Comparison of ENCODE assay signal across 10 mouse cellular contexts in the genomic region with DNA sequence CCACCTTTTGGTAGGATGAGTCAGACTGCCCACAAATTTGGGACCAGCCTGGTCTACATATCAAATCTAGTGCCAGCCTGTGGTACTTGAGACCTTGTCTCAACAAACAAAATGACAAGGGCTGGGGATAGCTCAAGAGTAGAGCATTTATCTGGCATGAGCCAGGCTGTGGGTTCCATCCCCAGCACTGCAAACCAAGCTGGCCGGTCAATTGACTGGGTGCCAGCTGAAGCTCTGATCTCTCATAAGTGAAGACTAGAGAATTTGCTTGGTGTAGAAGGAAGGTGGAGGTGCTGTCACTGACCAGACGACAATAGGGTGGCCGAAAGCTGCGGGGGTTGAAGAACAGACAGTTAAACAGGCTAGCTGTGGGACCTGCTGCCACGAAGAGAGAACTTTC. TPM values are rescaled to one million over a fixed set of nuclear protein-coding genes. Genes with fewer than 3 reads are reported as not detected.
DNase-seq lines count a peak whose midpoint lies in the region; ATAC-seq lines count a peak whose summit lies in the region.
"Had no signal": no experiment of that assay in that cellular context is flagged by ENCODE, and none has a peak within 500 bp of the region (broad histone marks: within the 10 kb centered on the region; RNA-seq: fewer than 3 reads in every experiment).

No protein-coding gene starts in this region.

- 46% methylated on average over 5 of the region's 5 CpGs for WGBS in forebrain, embryonic 12.5 days
- 59% methylated on average over 5 of the region's 5 CpGs for WGBS in liver, embryonic 13.5 days (ENCODE audit: insufficient replicate concordance)

- intact Hi-C loops in left cerebral cortex, postnatal 4 days (cut with DNase I), result no loop called here

- no peaks in the 10 kb centered on the region for H3K36me3 ChIP-seq in forebrain, embryonic 12.5 days (replicated peaks)
- no peaks in the 10 kb centered on the region for H3K36me3 ChIP-seq in liver, embryonic 13.5 days

- no peaks in the 10 kb centered on the region for H3K9me3 ChIP-seq in forebrain, embryonic 12.5 days
- no peaks in the 10 kb centered on the region for H3K9me3 ChIP-seq in liver, embryonic 13.5 days (replicated peaks)

- DNase-seq in cerebellum, adult 9-11 months, result peak; percentile 13
- no peak for DNase-seq in cerebellum, postnatal 4 days (ENCODE audit: low spot score in 2 of 2)
- peak; percentile 37 for DNase-seq in left cerebral cortex, postnatal 4 days
- DNase-seq in left cerebral cortex, adult 9 months (ENCODE audit: low spot score in 2 of 2), result no peak
- no peak for DNase-seq in liver, embryonic 13.5 days
- no peak for DNase-seq in lung, postnatal 14 days
- DNase-seq in kidney, postnatal 14 days, result no peak
- DNase-seq: gastrocnemius, postnatal 25 days; right cerebral cortex, postnatal 14 days had no signal

- no peak overlapping the region for H3K27ac ChIP-seq in forebrain, embryonic 12.5 days
- H3K27ac ChIP-seq in liver, embryonic 13.5 days, result no peak overlapping the region

- peaks cover 31% of the 10 kb centered on the region for H3K4me1 ChIP-seq in forebrain, embryonic 12.5 days
- peaks cover 45% of the 10 kb centered on the region for H3K4me1 ChIP-seq in liver, embryonic 13.5 days (replicated peaks)

- no peak overlapping the region for H3K4me2 ChIP-seq in forebrain, embryonic 12.5 days
- H3K4me2 ChIP-seq in liver, embryonic 13.5 days, result peak overlapping the region; percentile 94; the same call in 1 of the 2 replicates

- no peak overlapping the region for H3K4me3 ChIP-seq in forebrain, embryonic 12.5 days (replicated peaks)
- no peak overlapping the region for H3K4me3 ChIP-seq in liver, embryonic 13.5 days (replicated peaks)

- peak overlapping the region; percentile 48; the same call in 1 of the 2 replicates for H3K9ac ChIP-seq in forebrain, embryonic 12.5 days
- H3K9ac ChIP-seq in liver, embryonic 13.5 days, result no peak overlapping the region

- 0 out of 2 replicates have a peak, but pooled peaks cover 4% of the 10 kb centered on the region for H3K27me3 ChIP-seq in forebrain, embryonic 12.5 days
- no peaks in the 10 kb centered on the region for H3K27me3 ChIP-seq in liver, embryonic 13.5 days

- no peak for ATAC-seq in forebrain, embryonic 12.5 days (ENCODE audit: low FRiP score)
- no peak for ATAC-seq in liver, embryonic 13.5 days (ENCODE audit: low read depth)

RNA-seq across cellular contexts. Expression of gene Hdhd5, which starts 47.4 kb away (rescaled TPM):
- total RNA-seq in left cerebral cortex, postnatal 4 days (2021), result 10 to 100 TPM; 27.1 to 31.6 TPM
- 17.1 and 19.1 TPM in 2 replicates for polyA plus RNA-seq in forebrain, embryonic 12.5 days (2016; fragmentation: Nextera tagmentation; extraction: Ambion mirVana)
- 11.5 and 12.5 TPM in 2 replicates for polyA plus RNA-seq in liver, embryonic 13.5 days (2015; fragmentation: Nextera tagmentation; extraction: Ambion mirVana)

Comparison
In these comparisons a context has a peak if more than half of its experiments do, and no peak if none do; other contexts are left out.
1. DNase-seq: peak in cerebellum, adult 9-11 months (single experiment) and left cerebral cortex, postnatal 4 days (single experiment); none in cerebellum, postnatal 4 days (0 of 2), left cerebral cortex, adult 9 months (0 of 2), liver, embryonic 13.5 days (single experiment), lung, postnatal 14 days (single experiment) and kidney, postnatal 14 days (single experiment).